Mouse (Mus musculus) left cerebral cortex, adult 9 months (tissue): ENCODE results near the gene Cfap73.

Source experiments
- DNase-seq, 2 experiments: peaks; one replicate each; pipeline ENCODE4 v3.0.0; 2022; ENCODE audit warnings: low spot score in 2 of 2

The Cfap73 gene

DNA sequence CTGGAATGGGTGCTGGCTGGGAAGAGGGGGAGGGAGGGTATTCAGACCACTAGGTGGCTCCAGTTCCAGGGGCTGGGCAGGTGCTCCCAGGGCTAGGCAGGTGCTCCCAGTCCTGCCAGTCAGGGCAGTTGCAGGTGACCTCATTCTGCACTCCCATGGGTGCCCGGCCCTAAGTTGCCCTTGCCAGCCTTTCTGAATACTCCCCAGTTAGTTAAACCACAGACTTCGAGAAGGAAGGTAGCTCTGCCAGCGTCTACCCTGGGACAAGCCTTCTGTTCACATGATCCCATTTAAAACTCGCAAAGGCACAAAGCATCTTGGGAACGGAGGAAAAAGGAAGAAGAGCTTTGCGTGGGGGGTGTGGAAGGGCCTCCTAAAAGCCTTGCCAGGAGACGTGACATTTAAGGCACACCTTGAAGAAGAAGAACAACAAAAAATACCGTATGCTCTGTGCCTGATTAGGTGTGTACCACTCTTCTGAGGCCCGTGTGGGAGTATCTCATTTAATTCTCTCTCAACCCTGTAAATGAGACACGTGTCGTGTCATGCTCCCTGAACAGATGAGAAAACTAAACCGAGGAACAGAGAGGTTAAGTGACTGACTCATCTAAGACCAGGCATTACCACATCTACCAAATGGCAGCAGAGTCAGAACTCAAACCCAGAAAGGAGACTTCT lies 13.9 kb upstream of the Cfap73 start:
- DNase-seq: peak; percentile 48 to 56

DNA sequence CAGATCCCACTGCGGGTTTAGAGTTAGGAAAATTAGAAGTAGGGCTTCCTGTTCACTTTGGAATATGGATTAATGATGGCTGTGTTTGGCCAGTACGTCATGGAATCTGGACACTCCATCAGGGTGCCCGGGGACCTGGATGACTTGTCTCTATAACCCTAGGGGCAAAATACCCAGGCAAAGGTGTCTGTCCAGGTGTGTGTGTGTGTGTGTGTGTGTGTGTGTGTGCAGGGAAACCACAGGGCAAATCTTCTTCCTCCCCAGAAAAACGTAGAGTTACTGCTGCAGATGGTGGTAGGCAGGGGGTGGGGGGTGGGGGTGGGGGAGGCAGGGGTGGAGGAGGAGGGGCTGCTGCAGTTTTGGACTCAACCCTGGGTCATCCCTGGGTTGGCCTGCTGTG lies 13.3 kb upstream of the Cfap73 start:
- no peak for DNase-seq

DNA sequence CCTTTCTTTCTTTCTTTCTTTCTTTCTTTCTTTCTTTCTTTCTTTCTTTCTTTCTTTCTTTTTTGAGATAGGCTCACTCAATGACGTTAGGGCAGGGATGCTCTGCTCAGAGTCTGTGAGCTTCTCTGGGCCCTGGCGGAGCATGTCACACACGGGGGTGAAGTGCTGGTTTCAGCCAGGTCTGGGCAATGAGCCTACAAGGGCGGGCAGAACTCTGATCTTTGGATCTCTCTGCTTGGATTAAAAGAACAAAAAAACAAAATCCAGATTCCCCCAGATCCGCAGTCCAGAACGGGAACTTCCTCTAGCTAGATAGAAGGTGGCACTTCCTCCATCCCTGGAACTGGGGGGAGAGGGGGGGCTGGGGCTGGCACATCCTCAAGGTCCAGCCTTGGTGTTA lies 11.8 kb upstream of the Cfap73 start:
- DNase-seq: no peak

DNA sequence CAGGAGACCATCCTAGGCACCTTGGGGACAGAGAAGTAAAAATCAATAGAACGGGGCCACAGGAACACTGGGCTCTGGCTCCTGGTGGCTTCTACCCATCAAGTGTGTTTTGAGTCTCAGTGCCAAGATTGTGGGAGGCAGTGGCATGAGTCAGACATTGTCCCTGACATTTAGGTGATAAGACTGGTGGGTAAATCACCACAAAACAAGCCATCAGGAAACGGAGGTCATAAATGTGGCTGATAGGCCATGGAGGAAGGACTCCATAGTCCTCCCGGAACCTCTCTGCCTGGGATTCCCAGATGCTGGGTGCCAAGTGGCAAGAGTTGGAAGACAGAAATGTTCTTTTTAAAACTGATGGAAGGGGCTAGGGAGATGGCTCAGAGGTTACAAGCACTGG lies 10.2 kb upstream of the Cfap73 start:
- no peak for DNase-seq

GRCm38 (mm10) chr5:120643365-120644085 lies 9.5 kb upstream of the Cfap73 start:
- no peak for DNase-seq

GRCm38 (mm10) chr5:120640094-120640493 lies 6.1 kb upstream of the Cfap73 start:
- no peak for DNase-seq

DNA sequence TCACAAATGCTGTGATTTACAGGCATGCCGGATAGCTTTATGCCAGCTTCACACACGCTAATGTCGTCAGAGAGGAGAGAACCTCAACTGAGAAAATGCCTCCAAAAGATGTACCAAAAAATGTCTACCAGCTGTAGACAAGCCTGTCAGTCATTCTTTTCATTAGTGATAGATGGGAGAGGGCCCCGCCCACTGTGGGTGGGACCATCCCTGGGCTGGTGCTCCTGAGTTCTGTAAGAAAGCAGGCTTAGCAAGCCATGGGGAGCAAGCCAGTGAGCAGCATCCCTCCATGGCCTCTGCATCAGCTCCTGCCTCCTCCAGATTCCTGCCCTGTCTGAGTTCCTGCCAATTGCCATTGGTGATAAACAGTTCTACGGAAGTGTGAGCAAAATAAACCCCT lies 1.6 kb upstream of the Cfap73 start:
- no peak for DNase-seq

GRCm38 (mm10) chr5:120634860-120635259 lies 825 bp upstream of the Cfap73 start:
- no peak for DNase-seq

GRCm38 (mm10) chr5:120631892-120632291 lies 2.1 kb downstream of the Cfap73 start:
- DNase-seq: no peak

- DNase-seq: no peak
Observed at GRCm38 (mm10) chr5:120631128-120631527, 2.9 kb downstream of the Cfap73 start.

DNA sequence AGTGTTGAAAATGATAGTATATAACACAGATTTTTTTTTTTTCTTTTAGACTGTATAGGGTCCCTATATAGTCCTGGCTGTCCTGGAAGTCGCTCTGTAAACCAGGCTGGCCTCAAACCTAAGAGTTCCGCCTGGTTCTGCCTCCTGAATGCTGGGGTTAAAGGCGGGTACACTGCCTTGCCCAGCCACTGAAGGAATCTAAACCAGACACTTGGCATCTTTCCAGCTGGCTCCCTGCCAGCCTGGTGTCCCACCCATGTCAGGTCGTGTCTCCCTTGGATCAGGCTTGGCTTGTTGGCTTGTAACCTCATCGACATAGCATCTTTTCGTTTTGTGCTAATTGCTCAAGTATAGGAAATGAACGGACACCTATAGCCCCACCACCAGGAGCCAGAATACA lies 5.4 kb downstream of the Cfap73 start:
- no peak for DNase-seq

GRCm38 (mm10) chr5:120627515-120628300 lies 6.3 kb downstream of the Cfap73 start:
- no peak for DNase-seq

- DNase-seq: no peak
Observed at GRCm38 (mm10) chr5:120626399-120626798, 7.6 kb downstream of the Cfap73 start.

DNA sequence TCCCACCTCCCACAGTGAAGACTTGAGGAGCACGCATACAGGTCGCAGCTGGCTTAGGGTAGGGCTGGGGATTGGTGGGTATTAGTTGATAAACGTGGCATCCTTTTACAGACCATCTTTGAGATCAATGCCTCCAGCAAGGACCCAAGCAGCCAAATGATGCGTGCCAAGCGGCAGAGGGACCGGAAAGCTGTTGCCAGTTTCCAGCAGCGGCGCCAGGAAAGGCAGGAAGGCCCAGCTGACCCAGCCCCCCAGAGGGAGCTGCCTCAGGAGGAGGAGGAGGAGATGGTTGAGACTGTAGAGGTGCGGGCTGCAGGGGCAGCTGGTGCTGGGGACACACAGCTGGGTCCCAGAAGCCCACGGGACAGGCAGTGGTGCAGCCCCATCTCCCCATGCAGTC lies 9.6 kb downstream of the Cfap73 start:
- DNase-seq: no peak

DNA sequence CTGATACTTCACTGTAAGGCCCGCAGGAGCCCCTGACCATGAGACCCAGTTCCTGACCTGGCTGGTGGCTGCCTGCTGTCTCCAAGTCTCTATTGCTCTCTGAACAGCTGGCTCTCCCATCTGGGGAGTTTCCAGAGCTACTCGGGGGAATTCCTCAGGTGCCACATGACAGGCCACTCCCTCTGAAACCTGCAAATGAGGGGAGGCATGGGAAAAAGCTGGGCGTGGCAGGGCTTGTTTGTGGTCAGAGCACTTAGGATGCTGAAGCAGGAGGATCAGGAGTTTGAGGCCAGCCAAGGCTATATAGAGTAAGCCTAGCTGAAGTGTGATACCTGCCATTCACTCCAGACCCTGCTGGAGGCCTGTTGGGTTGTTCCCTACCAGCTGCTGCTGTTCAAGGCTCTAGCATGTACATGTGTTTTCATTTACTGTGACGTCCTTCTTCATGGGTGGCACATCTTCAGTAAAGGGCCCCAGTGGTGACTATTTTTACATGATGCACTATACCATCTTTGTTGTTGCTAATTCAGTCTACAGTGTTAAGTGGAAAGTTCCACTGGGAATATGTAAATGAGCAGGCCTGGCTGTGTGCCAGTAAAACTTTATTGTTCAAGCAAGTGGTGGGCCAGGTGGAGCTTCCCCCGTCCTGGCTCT lies 11.7 kb downstream of the Cfap73 start:
- no peak for DNase-seq

GRCm38 (mm10) chr5:120621846-120622197 lies 12.2 kb downstream of the Cfap73 start:
- DNase-seq: no peak

GRCm38 (mm10) chr5:120621078-120621765 lies 12.8 kb downstream of the Cfap73 start:
- no peak for DNase-seq

- peak in 1 of 2 experiments; percentile 88 for DNase-seq
Observed at GRCm38 (mm10) chr5:120620375-120621077, 13.5 kb downstream of the Cfap73 start.

DNA sequence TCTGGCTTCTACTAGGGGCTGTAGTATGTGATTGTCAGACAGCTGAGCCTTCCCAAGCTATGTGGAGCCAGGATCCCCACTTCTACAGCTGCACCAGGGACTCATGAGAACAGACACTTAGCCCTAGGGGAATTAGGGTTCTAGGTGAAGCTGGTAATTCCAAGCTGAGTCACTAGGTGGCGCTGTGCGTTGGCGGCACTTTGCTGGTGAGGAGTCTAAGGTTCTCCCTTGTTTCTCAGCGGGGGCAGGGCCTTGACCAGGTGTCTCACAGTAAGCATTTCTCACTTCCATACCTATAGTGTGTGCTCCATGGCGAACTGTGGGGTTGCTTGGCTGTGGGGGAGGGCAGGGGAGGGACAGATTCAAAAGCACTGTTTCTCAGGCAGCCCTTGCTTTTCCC lies 14.8 kb downstream of the Cfap73 start:
- peak in 1 of 2 experiments; percentile 62 for DNase-seq

DNA sequence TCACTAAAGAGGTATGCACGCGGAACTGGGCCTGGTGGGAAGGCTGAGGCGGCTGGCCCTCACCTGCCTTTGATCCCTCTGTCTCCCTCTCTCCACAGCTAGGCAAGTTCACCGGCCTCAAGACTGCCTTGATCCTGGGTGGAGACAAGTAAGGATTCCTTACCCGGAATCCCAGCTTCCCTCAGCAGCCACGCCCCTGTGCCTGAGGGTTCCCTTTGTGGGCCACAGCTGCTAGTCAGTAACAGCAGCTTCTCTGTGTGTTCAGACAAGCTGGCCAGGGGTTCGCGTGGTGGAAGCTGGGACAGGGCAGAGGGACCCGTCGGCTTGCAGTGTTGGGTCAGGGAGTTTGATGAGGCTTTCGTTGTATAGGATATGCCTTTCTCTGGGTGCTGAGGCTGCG lies 15.3 kb downstream of the Cfap73 start:
- no peak for DNase-seq

- DNase-seq: no peak
Observed at GRCm38 (mm10) chr5:120615903-120616302, 18.1 kb downstream of the Cfap73 start.
